Mouse (Mus musculus) adrenal gland, adult 2 months (tissue): ENCODE measurements around the gene Ncoa6. TPM values are rescaled to one million over a fixed set of nuclear protein-coding genes. Genes with fewer than 3 reads are reported as not detected.
A peak's percentile ranks its signal among the peaks of the same experiment; 100 is the strongest.

ENCODE experiments used
- DNase-seq: peaks from one replicate; pipeline ENCODE4 v3.0.0; 2021
- polyA plus RNA-seq: library from polyadenylated mRNA; depleted of rRNA; stranded (reverse); fragments of >200 nt; gene quantifications from 2 replicates; pipeline ENCODE4 v1.2.3, GENCODE M21; 2012
- total RNA-seq, 2 experiments: library from RNA; stranded (reverse); gene quantifications; 2 replicates each; pipeline ENCODE4 v1.2.3; 2021

Ncoa6 gene
- total and polyA plus RNA-seq, 3 experiments = 16.5 to 44.9 (median 33.3) TPM

GRCm38 (mm10) chr2:155442916-155443315, 30.8 kb downstream of the Ncoa6 start:
- DNase-seq = no peak

- DNase-seq = no peak
Measured at GRCm38 (mm10) chr2:155436445-155436844, 37.2 kb downstream of the Ncoa6 start.

- DNase-seq = no peak
Measured at GRCm38 (mm10) chr2:155420911-155421310, 52.8 kb downstream of the Ncoa6 start.

GRCm38 (mm10) chr2:155404635-155405034, 69.1 kb downstream of the Ncoa6 start:
- DNase-seq = no peak

- no peak for DNase-seq
Measured at GRCm38 (mm10) chr2:155401926-155402325, 71.8 kb downstream of the Ncoa6 start.

GRCm38 (mm10) chr2:155400276-155400675, 73.4 kb downstream of the Ncoa6 start:
- no peak for DNase-seq

GRCm38 (mm10) chr2:155394586-155394985, 79.1 kb downstream of the Ncoa6 start:
- DNase-seq = no peak

GRCm38 (mm10) chr2:155388573-155388972, 85.1 kb downstream of the Ncoa6 start:
- no peak for DNase-seq

GRCm38 (mm10) chr2:155387052-155387451, 86.6 kb downstream of the Ncoa6 start:
- no peak for DNase-seq

GRCm38 (mm10) chr2:155386534-155386899, 87.2 kb downstream of the Ncoa6 start:
- DNase-seq = no peak

- DNase-seq = no peak
Measured at GRCm38 (mm10) chr2:155385731-155386533, 87.8 kb downstream of the Ncoa6 start.

GRCm38 (mm10) chr2:155385090-155385489, 88.6 kb downstream of the Ncoa6 start:
- peak; percentile 86 for DNase-seq

- DNase-seq = peak; percentile 66
Measured at GRCm38 (mm10) chr2:155382791-155383438, 90.8 kb downstream of the Ncoa6 start.

GRCm38 (mm10) chr2:155382332-155382700, 91.4 kb downstream of the Ncoa6 start:
- no peak for DNase-seq

GRCm38 (mm10) chr2:155381643-155382331, 91.9 kb downstream of the Ncoa6 start:
- DNase-seq = peak; percentile 98

GRCm38 (mm10) chr2:155381060-155381437, 92.6 kb downstream of the Ncoa6 start:
- DNase-seq = no peak

- no peak for DNase-seq
Measured at GRCm38 (mm10) chr2:155380261-155381059, 93.2 kb downstream of the Ncoa6 start, which contains the start of gene Trp53inp2. Gene Trp53inp2 (plus strand): TSS chr2:155381059.

- DNase-seq = no peak
Measured at GRCm38 (mm10) chr2:155376191-155376590, 97.5 kb downstream of the Ncoa6 start.

GRCm38 (mm10) chr2:155374521-155374920, 99.2 kb downstream of the Ncoa6 start:
- no peak for DNase-seq

GRCm38 (mm10) chr2:155373886-155374285, 99.8 kb downstream of the Ncoa6 start:
- DNase-seq = no peak

GRCm38 (mm10) chr2:155373302-155373701, 100.4 kb downstream of the Ncoa6 start:
- DNase-seq = no peak

- no peak for DNase-seq
Measured at GRCm38 (mm10) chr2:155372451-155372850, 101.2 kb downstream of the Ncoa6 start.
